Mouse (Mus musculus): ENCODE measurements around the gene Lzic. TPM values are rescaled to one million over a fixed set of nuclear protein-coding genes. Genes with fewer than 3 reads are reported as not detected.
"Not testable (repeated sequence)": the region's sequence is repeated elsewhere in the genome, so short reads cannot be mapped to it uniquely, and the experiment has no call there.

Lzic gene
- total and polyA plus RNA-seq, 3 experiments = 8.3 to 54.8 (median 21.7) TPM

DNA sequence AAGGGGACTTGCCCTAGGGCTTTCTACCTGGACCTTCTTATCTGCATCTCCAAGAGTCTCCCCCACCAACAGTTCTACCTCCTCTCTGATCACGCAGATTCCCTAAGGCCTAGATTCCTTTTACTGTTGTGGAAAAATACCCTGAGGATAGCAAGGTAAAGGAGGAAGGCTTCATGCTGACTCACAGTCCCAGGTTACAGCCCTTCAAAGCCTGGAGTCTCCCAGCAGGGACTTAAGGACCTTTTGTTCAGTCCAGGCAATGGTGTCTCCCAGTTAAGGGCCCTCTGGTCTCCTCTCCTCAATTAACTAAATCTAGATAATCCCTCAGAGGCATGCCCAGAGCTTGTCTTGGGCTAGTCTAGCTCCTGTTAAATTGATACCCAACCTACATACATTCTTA is 38.7 kb upstream of the Lzic start:
- H3K4me3 ChIP-seq (ENCODE audit: low read depth, low read length) = no peak overlapping the region
- DNase-seq (ENCODE audit: low spot score) (no peak), ATAC-seq (ENCODE audit: extremely low read depth, insufficient number of reproducible peaks, low FRiP score, poor library complexity, severe bottlenecking) (no peak)
- TF ChIP-seq CTCF (IDR thresholded peaks at IDR 0.05; ENCODE audit: low read depth, low read length) = no peak
- no peak for TF ChIP-seq GATA1 (IDR thresholded peaks at IDR 0.05; ENCODE audit: borderline replicate concordance, low read length)
- no peak for TF ChIP-seq GATA2 (IDR thresholded peaks at IDR 0.05; ENCODE audit: borderline replicate concordance, low read depth, low read length)
- no peak for TF ChIP-seq TAL1 (conservative IDR thresholded peaks at IDR 0.05; ENCODE audit: low read depth, low read length)
- no peak for TF ChIP-seq POLR2AphosphoS5 (IDR thresholded peaks at IDR 0.05; ENCODE audit: insufficient replicate concordance, low read depth, low read length)
- H3K4me1 ChIP-seq (ENCODE audit: insufficient read depth, low read depth, low read length) = peaks cover 37% of the 10 kb centered on the region
- no peaks in the 10 kb centered on the region for H3K36me3 ChIP-seq (replicated peaks)
- no peaks in the 10 kb centered on the region for H3K27me3 ChIP-seq (ENCODE audit: insufficient read depth, low read length)
- no peaks in the 10 kb centered on the region for H3K9me3 ChIP-seq (replicated peaks)

DNA sequence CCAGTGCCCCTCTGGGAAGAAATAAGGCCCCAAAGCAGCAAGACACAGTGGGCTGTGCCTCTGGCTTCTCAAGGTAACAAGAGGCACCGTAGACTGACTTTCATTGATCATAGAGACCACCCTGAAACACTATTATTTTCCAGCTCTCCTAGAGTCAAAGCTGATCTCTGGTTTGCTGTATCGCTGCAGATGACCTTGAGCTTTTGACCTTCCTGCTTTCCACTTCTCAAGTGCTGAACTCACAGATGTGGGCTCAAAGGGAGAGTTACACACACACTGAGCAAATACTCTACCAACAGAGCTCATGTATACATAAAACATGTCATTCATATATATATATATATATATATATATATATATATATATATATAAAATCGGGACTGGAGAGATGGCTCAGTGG is 34.4 kb upstream of the Lzic start:
- no peak overlapping the region for H3K4me3 ChIP-seq (ENCODE audit: low read depth, low read length)
- TF ChIP-seq TAL1 (conservative IDR thresholded peaks at IDR 0.05; ENCODE audit: low read depth, low read length) (no peak), GATA2 (IDR thresholded peaks at IDR 0.05; ENCODE audit: borderline replicate concordance, low read depth, low read length) (no peak)
- H3K9me3 ChIP-seq (replicated peaks) = 0 out of 2 replicates have a peak, but pooled peaks cover 2% of the 10 kb centered on the region
- DNase-seq (ENCODE audit: low spot score) = no peak
- peaks cover 14% of the 10 kb centered on the region for H3K27me3 ChIP-seq (ENCODE audit: insufficient read depth, low read length)
- ATAC-seq (ENCODE audit: extremely low read depth, insufficient number of reproducible peaks, low FRiP score, poor library complexity, severe bottlenecking) = no peak
- H3K4me1 ChIP-seq (ENCODE audit: insufficient read depth, low read depth, low read length) = peaks cover 11% of the 10 kb centered on the region
- no peaks in the 10 kb centered on the region for H3K36me3 ChIP-seq (replicated peaks)

DNA sequence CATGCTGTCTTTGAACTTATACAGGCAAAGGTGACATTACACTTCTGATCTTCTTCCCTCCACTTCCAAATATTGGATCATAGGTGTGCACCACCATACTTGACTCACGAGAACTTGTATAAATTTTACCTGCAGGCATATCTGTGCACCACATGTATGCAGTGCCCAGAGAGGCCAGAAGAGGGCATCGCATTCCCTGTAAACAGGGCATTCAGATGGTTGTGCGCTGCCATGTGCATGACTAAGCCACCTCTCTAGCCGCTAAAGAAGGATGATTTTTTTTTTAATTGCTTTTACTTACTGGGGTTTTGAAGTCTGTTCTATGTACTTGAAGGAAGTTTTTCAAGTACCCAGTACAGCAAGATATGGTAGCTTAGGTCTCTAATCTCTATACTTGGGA is 31.4 kb upstream of the Lzic start:
- no peak for DNase-seq (ENCODE audit: low spot score)

DNA sequence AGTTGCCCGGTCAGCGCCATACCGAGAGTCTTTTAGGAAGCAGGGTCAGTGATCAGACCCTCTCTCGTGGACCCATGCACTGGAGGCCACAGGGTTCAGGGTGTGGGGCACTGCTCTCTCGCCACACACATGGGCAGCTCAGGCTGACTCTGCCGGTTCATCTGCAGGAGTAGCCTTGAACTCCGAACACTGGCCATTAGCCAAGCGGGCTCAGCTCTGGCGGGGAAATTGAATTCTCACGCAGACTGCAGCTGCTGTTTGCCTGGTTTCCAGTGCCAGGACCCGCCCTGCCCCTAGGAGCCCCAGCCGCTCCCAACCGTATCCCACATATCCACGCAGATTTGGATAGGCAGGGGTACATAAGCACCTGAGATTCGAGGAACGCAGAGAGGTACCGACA is 30.8 kb upstream of the Lzic start:
- TF ChIP-seq POLR2AphosphoS5 (IDR thresholded peaks at IDR 0.05; ENCODE audit: insufficient replicate concordance, low read depth, low read length) (no peak), CTCF (IDR thresholded peaks at IDR 0.05; ENCODE audit: low read depth, low read length) (no peak), TAL1 (conservative IDR thresholded peaks at IDR 0.05; ENCODE audit: low read depth, low read length) (no peak), GATA1 (IDR thresholded peaks at IDR 0.05; ENCODE audit: borderline replicate concordance, low read length) (no peak), GATA2 (IDR thresholded peaks at IDR 0.05; ENCODE audit: borderline replicate concordance, low read depth, low read length) (no peak)
- Histone ChIP-seq H3K36me3 (replicated peaks) (no peaks in the 10 kb centered on the region), H3K4me3 (ENCODE audit: low read depth, low read length) (no peak overlapping the region), H3K27me3 (ENCODE audit: insufficient read depth, low read length) (peaks cover 14% of the 10 kb centered on the region), H3K4me1 (ENCODE audit: insufficient read depth, low read depth, low read length) (0 out of 2 replicates have a peak, but pooled peaks cover 3% of the 10 kb centered on the region), H3K9me3 (replicated peaks) (0 out of 2 replicates have a peak, but pooled peaks cover 2% of the 10 kb centered on the region)
- ATAC-seq (ENCODE audit: extremely low read depth, insufficient number of reproducible peaks, low FRiP score, poor library complexity, severe bottlenecking) (no peak), DNase-seq (ENCODE audit: low spot score) (no peak)

More for the DNA sequence above, 31.4 kb upstream of the Lzic start:
- no peak for ATAC-seq (ENCODE audit: extremely low read depth, insufficient number of reproducible peaks, low FRiP score, poor library complexity, severe bottlenecking)
- TF ChIP-seq TAL1 (conservative IDR thresholded peaks at IDR 0.05; ENCODE audit: low read depth, low read length) = no peak
- Histone ChIP-seq H3K9me3 (replicated peaks) (0 out of 2 replicates have a peak, but pooled peaks cover 2% of the 10 kb centered on the region), H3K36me3 (replicated peaks) (no peaks in the 10 kb centered on the region), H3K4me1 (ENCODE audit: insufficient read depth, low read depth, low read length) (0 out of 2 replicates have a peak, but pooled peaks cover 3% of the 10 kb centered on the region), H3K4me3 (ENCODE audit: low read depth, low read length) (no peak overlapping the region), H3K27me3 (ENCODE audit: insufficient read depth, low read length) (peaks cover 14% of the 10 kb centered on the region)

DNA sequence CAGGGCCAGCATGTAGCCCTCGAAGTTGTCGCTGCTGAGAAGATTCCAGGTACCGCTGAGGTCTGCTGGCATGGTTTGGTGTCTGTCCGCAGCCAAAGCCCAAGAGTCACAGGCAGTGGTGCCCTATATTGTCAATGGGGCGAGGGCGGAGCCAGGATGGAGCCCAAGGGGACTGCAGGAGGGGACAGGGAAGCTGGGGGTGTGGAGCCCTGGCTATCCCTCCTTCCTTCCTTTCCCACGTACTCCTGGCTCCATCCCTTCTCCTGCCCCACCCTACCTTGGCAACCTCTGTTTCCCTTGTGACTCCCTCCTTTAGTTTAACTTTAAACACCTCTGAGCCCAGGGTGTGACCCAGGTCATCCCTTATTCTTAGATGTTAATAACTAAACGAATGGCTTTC is 30.1 kb upstream of the Lzic start, which contains the start of gene Rbp7:
Rbp7 (minus strand) TSS at position 100 of the 400 bp plus-strand sequence.
- peaks cover 14% of the 10 kb centered on the region for H3K27me3 ChIP-seq (ENCODE audit: insufficient read depth, low read length)
- H3K4me3 ChIP-seq (ENCODE audit: low read depth, low read length) = no peak within 1 kb of the TSS
- ATAC-seq (ENCODE audit: extremely low read depth, insufficient number of reproducible peaks, low FRiP score, poor library complexity, severe bottlenecking) (no peak), DNase-seq (ENCODE audit: low spot score) (no peak)
- H3K9me3 ChIP-seq (replicated peaks) = 0 out of 2 replicates have a peak, but pooled peaks cover 2% of the 10 kb centered on the region
- H3K4me1 ChIP-seq (ENCODE audit: insufficient read depth, low read depth, low read length) = 0 out of 2 replicates have a peak, but pooled peaks cover 3% of the 10 kb centered on the region
- no peak for TF ChIP-seq GATA1 (IDR thresholded peaks at IDR 0.05; ENCODE audit: borderline replicate concordance, low read length)
- TF ChIP-seq TAL1 (conservative IDR thresholded peaks at IDR 0.05; ENCODE audit: low read depth, low read length) = no peak
- TF ChIP-seq CTCF (IDR thresholded peaks at IDR 0.05; ENCODE audit: low read depth, low read length) = no peak
- no peak for TF ChIP-seq POLR2AphosphoS5 (IDR thresholded peaks at IDR 0.05; ENCODE audit: insufficient replicate concordance, low read depth, low read length)
- no peak for TF ChIP-seq GATA2 (IDR thresholded peaks at IDR 0.05; ENCODE audit: borderline replicate concordance, low read depth, low read length)
- no peaks in the 10 kb centered on the region for H3K36me3 ChIP-seq (replicated peaks)

DNA sequence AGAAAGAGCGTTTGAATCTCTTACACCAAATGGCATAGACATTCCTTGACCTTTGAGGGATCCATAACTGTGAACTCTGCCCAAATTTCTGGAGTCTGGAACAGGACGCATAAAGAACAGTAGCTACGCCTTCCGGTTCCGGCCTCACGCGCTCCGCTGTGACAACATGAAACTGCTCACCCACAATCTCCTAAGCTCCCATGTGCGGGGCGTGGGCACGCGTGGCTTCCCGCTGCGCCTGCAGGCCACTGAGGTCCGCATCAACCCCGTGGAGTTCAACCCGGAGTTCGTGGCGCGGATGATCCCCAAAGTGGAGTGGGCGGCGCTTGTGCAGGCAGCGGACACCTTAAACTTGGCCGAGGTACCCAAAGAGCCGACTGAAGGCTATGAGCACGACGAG is 27.9 kb upstream of the Lzic start:
- H3K36me3 ChIP-seq (replicated peaks); H3K4me3 ChIP-seq (ENCODE audit: low read depth, low read length); DNase-seq (ENCODE audit: low spot score); H3K9me3 ChIP-seq (replicated peaks); H3K4me1 ChIP-seq (ENCODE audit: insufficient read depth, low read depth, low read length); ATAC-seq (ENCODE audit: extremely low read depth, insufficient number of reproducible peaks, low FRiP score, poor library complexity, severe bottlenecking): not testable (repeated sequence)
- peaks cover 17% of the 10 kb centered on the region for H3K27me3 ChIP-seq (ENCODE audit: insufficient read depth, low read length)

DNA sequence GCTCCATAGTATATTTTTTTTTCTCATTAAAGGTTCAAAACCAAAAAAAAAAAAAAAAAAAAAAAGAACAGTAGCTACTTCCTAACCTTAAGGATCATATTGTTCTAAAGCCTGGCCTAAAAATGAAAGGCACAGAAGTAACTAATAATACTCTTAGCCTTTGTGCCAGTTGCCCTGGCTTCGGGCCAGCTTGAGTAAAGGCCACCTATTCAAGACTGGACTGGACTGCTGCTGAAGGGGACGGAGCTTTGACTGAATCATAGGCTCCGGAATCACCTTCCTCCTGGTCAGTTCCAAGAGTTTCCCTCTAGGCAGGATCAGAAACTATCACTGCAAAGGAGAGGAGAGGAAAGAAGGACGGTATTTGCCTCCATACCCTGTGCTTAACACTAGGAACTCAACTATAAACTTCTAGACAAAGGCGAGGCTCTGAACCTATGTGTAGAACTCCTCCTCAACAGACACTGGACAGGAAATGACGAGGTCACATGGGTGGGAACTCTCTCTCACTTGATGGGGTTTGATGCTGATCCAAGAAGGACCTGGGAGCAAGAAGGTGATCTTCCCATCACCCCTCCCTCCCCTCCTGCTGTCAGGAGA is 27.1 kb upstream of the Lzic start:
- Histone ChIP-seq H3K9me3 (replicated peaks) (no peaks in the 10 kb centered on the region), H3K4me3 (ENCODE audit: low read depth, low read length) (no peak overlapping the region), H3K4me1 (ENCODE audit: insufficient read depth, low read depth, low read length) (no peaks in the 10 kb centered on the region), H3K27me3 (ENCODE audit: insufficient read depth, low read length) (peaks cover 14% of the 10 kb centered on the region), H3K36me3 (replicated peaks) (no peaks in the 10 kb centered on the region)
- TF ChIP-seq TAL1 (conservative IDR thresholded peaks at IDR 0.05; ENCODE audit: low read depth, low read length) = no peak
- TF ChIP-seq POLR2AphosphoS5 (IDR thresholded peaks at IDR 0.05; ENCODE audit: insufficient replicate concordance, low read depth, low read length) = no peak
- no peak for TF ChIP-seq GATA1 (IDR thresholded peaks at IDR 0.05; ENCODE audit: borderline replicate concordance, low read length)
- TF ChIP-seq GATA2 (IDR thresholded peaks at IDR 0.05; ENCODE audit: borderline replicate concordance, low read depth, low read length) = no peak
- no peak for TF ChIP-seq CTCF (IDR thresholded peaks at IDR 0.05; ENCODE audit: low read depth, low read length)
- ATAC-seq (ENCODE audit: extremely low read depth, insufficient number of reproducible peaks, low FRiP score, poor library complexity, severe bottlenecking) = no peak
- no peak for DNase-seq (ENCODE audit: low spot score)
